Mouse (Mus musculus) CH12F3 (cell line): ENCODE results near the gene Igf2.

Experiments used
- in situ Hi-C: fragments of 300-500 bp; cut with MboI; formaldehyde crosslinking; loops from 2 replicates; pipeline ENCODE4 v1.14.3; 2020; ENCODE audit warnings: low sequenced_read_pairs

The Igf2 gene

DNA sequence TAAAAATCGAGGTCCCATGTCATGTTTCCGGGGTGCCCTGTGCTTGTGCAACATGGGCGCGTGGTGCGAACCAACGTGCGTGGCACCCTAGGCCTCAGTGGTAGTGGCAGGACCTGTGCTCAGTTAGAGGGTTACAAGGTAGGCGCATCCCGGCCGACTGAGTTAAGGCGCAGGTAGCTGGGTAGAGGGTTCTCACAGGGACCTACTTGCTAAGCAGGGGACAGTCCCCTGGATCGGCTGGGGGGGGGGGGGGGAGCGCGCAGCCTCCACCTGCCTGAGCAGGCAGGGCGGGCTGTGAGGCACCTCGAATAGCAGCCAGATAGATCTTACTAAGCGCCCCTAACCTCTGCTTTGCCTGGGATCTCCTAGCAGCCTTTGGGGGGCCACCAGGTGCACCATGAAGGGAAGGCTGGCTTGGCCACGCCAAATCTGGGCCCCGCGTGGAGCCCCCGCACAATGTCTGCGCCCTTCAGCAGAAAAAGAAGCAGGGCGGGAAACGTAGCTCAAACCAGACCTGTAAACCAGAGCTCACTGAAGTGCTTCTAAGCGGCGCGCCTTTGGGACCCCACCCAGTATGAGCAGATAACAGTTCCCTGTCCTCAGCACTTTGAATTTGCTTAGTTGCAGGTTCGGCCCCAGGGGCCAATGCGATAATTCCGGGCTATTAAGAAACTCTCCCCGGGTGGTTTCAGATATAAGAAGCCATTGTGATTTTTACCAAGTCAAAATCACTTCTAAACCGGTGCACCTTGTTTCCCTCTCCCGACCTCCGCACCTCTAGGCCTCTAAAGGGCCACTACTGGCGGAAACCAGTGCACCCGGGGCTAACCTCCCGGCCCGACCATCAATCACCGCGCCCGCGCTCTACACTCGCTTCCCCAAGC is 6.6 kb downstream of the Igf2 start:
- in situ Hi-C loops = no loop called here

DNA sequence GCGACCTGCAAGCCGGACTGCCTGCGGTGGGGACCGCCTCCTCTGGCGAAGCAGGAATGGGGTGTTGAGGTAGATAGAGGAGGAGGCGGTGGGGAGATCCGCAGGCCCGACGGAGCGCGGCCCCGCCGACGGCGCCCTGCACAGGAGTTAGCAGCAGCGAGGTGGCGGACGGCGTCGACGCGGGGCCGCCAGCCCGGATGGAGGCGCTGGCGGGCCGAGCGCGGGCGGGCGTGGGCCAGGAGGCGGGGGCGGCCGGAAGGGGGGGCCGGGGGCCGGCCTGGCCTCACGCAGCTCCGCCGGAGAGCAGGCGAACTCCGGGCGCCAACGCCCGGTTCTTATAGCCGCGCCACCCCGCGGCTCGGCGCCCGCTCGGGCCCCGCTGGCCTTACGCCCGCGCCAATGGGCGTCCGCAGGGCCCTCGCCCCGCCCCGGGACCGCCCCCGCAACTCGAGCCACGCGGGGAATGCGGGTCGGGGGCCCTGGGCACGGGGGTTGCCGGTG is 7.4 kb downstream of the Igf2 start:
- in situ Hi-C loops = no loop called here

GRCm38 (mm10) chr7:142658681-142659180 is 7.9 kb downstream of the Igf2 start:
- in situ Hi-C loops = no loop called here

DNA sequence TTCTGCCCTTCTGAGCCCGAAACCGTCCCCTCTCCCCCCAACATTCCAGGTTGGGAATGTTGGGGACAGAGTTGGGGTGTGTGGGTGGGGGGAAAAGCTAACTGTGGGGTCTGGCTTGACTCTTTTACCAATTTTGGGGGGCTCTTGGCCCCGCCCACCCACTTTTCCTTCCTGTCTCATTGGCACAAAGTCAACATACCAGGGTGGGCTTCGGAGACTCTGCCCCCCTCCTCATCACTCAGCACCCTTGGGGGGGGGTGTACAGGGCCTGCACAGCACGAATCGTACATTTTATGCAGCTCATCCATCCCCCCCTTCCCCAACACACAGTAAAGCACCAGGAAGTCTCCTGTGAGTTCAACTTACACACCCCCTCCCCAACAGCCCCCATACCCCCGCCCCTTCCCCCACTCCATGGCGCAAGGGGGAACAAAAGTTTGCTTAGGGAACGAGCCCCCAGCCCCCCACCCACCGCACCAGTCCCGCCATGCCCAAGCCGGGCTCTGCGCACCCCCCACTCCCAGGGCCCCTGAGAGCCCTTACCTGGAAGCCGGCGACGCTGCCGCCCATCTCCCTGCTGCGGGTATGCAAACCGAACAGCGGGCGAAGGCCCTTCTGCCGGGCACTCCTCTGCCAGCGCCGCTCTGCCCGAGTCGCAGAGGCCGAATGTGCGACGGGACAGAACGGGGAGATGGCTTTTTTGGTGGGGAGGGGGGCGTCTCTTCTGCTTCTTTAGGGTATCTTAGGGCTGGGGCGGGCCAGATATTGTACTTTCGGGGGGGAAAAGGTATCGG is 8.6 kb downstream of the Igf2 start:
- in situ Hi-C loops = no loop called here

GRCm38 (mm10) chr7:142657341-142657791 is 9.2 kb downstream of the Igf2 start:
- in situ Hi-C loops = no loop called here

GRCm38 (mm10) chr7:142656055-142656454 is 10.6 kb downstream of the Igf2 start:
- in situ Hi-C loops = no loop called here

- in situ Hi-C loops = no loop called here
Observed at GRCm38 (mm10) chr7:142655633-142656032, 11.0 kb downstream of the Igf2 start.

- in situ Hi-C loops = no loop called here
Observed at GRCm38 (mm10) chr7:142653726-142654125, 12.9 kb downstream of the Igf2 start.

GRCm38 (mm10) chr7:142646676-142647075 is 19.9 kb downstream of the Igf2 start:
- in situ Hi-C loops = no loop called here

DNA sequence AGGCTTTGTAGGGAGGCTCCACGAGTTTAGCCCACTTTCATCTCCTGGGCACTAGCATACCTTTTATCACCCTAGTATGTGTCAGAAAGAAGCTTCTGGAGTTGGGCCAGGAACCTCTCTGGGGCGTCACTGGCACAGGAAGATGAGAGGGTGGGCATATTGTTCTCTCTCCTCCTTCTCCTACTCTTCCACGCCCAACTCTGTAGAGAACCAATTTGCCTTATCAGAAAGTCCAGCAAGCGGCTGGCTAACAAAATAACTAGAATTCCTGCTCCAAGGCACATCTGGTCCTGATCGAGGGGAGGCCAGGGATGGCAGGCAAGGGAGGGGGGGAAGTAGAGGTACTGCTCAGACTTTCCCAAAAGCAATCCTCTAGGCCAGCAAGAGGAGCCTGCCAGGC is 21.6 kb downstream of the Igf2 start:
- in situ Hi-C loops = no loop called here

GRCm38 (mm10) chr7:142636178-142636577 is 30.4 kb downstream of the Igf2 start:
- in situ Hi-C loops = no loop called here

- in situ Hi-C loops = no loop called here
Observed at GRCm38 (mm10) chr7:142630691-142631090, 35.9 kb downstream of the Igf2 start.

DNA sequence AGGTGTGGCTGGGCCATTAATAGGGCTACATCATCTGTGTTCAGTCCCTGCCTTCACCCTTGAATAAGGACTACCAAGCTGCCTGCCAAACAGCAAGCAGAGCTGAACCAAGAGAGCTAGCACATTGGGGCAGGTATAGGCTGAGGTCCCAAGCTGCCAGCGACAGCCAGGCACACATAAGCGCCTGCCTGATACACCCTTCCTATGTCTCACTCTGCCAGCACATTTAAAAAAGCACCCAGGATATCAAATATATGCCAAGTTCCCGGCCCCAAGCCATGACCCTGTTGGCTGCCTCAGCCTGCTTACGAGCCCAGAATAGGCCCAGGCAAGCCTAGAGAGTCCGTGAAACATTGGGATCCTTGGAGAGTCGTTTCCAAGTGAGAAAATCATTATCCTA is 36.8 kb downstream of the Igf2 start:
- in situ Hi-C loops = no loop called here

DNA sequence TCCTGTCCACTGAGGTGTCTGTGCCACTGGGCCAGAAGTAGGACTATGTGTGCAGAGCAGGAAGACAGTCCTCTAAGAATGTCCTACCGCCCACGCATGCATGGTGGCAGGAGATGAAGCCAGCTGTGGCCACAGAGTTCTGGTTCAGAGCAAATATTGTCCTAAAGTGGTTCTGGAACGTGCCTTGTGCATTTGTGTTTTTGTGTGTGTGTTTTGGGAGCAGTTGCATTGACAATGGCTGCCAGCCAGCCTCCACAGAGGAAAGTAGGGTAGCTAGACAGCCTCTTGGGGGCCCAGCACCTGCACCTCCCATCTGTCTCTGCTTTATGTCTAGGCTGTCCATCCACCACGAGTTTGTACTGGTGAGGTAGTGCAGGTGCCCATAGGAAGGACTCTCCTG is 44.4 kb downstream of the Igf2 start:
- in situ Hi-C loops = no loop called here

- in situ Hi-C loops = no loop called here
Observed at GRCm38 (mm10) chr7:142613077-142613476, 53.5 kb downstream of the Igf2 start.

- in situ Hi-C loops = no loop called here
Observed at GRCm38 (mm10) chr7:142610627-142611406, 55.8 kb downstream of the Igf2 start.

GRCm38 (mm10) chr7:142600921-142601320 is 65.7 kb downstream of the Igf2 start:
- in situ Hi-C loops = no loop called here
